Mouse (Mus musculus): ENCODE data around the gene Trp53rkb. TPM values are rescaled to one million over a fixed set of nuclear protein-coding genes. Genes with fewer than 3 reads are reported as not detected.

Gene Trp53rkb
- total and polyA plus RNA-seq, 3 experiments = 7.0 to 9.1 (median 7.1) TPM

- H3K27ac ChIP-seq (ENCODE audit: insufficient read depth, low read depth) = no peak overlapping the region
- H3K9ac ChIP-seq (ENCODE audit: insufficient read depth, low read depth) = no peak overlapping the region
- no peak overlapping the region for H3K4me3 ChIP-seq (replicated peaks in 1 of 3; ENCODE audit: low read depth in 2 of 3, low read length in 2 of 3, poor library complexity in 1 of 3)
- TF ChIP-seq MAFK (IDR thresholded peaks at IDR 0.05; ENCODE audit: insufficient replicate concordance, low read length) (no peak), ETS1 (conservative IDR thresholded peaks at IDR 0.05; ENCODE audit: low read depth, low read length) (0 out of 2 replicates have a peak, but pooled peaks have one; percentile 40)
- no peaks in the 10 kb centered on the region for H3K79me2 ChIP-seq (replicated peaks; ENCODE audit: control insufficient read depth, extremely low read depth, insufficient read depth, poor library complexity, severe bottlenecking)
- H3K9me3 ChIP-seq (replicated peaks; ENCODE audit: low read length) = no peaks in the 10 kb centered on the region
- in situ Hi-C loops (cut with MboI; ENCODE audit: low pct_ligation_motif_present, low pct_unique_long_range_greater_than_20kb, low sequenced_read_pairs) = no loop called here
- H3K4me2 ChIP-seq (ENCODE audit: insufficient read depth, low read depth, poor library complexity, severe bottlenecking) = no peak overlapping the region
- H3K27me3 ChIP-seq (replicated peaks) = no peaks in the 10 kb centered on the region
- H3K36me3 ChIP-seq (replicated peaks in 1 of 2; ENCODE audit: control insufficient read depth in 1 of 2, insufficient read depth in 1 of 2, low read length in 1 of 2) = no peaks in the 10 kb centered on the region
- DNase-seq (ENCODE audit: extremely low read depth) = peak; percentile 55
- peaks cover 7 to 33% of the 10 kb centered on the region in 2 experiments for H3K4me1 ChIP-seq (ENCODE audit: control insufficient read depth in 1 of 2, insufficient read depth in 2 of 2)
- dilution Hi-C loops (cut with MboI; ENCODE audit: extremely low pct_ligation_motif_present, extremely low pct_unique_long_range_greater_than_20kb, low sequenced_read_pairs) = no loop called here
Observed at GRCm38 (mm10) chr2:166757969-166758368, 34.4 kb upstream of the Trp53rkb start.

DNA sequence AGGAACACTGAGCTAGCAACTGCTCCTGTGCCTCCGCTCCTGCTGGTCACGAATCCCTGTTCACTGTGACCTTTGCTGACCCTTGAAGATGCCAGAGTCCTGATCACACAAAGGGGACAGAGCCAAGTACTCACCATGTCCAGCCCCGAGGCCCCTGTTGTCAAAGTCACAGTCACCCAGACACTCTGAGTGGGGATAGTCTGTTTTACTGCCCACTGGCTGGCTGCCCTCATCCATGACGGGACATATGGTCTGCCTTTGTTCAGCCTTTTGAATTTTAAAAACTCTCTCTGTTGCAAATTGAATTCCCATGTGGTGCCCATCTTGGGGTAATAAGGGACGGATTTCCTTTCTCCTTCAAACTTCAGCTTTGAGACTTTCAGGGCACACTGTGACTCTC is 28.3 kb upstream of the Trp53rkb start:
- TF ChIP-seq ZC3H11A (IDR thresholded peaks at IDR 0.05; ENCODE audit: low read depth, low read length) (no peak), RAD21 (IDR thresholded peaks at IDR 0.05; ENCODE audit: low read depth, low read length) (no peak), EP300 (IDR thresholded peaks at IDR 0.05; ENCODE audit: low read length) (no peak), UBTF (IDR thresholded peaks at IDR 0.05; ENCODE audit: low read depth, low read length) (no peak), ZKSCAN1 (IDR thresholded peaks at IDR 0.05; ENCODE audit: borderline replicate concordance, low read depth, low read length) (no peak), E2F4 (IDR thresholded peaks at IDR 0.05; ENCODE audit: insufficient replicate concordance, low read depth, low read length) (no peak), HCFC1 (IDR thresholded peaks at IDR 0.05; ENCODE audit: low read depth, low read length) (no peak), POLR2AphosphoS2 (IDR thresholded peaks at IDR 0.05; ENCODE audit: low read depth, low read length) (no peak), MAFK (IDR thresholded peaks at IDR 0.05; ENCODE audit: insufficient replicate concordance, low read length) (no peak), CTCF (conservative IDR thresholded peaks at IDR 0.05 in 1 of 2, IDR thresholded peaks at IDR 0.05 in 1 of 2; ENCODE audit: low read depth in 2 of 2, low read length in 2 of 2) (no peak), MYC (IDR thresholded peaks at IDR 0.05; ENCODE audit: low read depth, low read length) (no peak)
- Histone ChIP-seq H3K27ac (ENCODE audit: insufficient read depth, low read depth) (no peak overlapping the region), H3K9me3 (replicated peaks; ENCODE audit: low read length) (no peaks in the 10 kb centered on the region), H3K4me1 (ENCODE audit: control insufficient read depth in 1 of 2, insufficient read depth in 2 of 2) (peaks cover 5 to 13% of the 10 kb centered on the region in 2 experiments; a peak in 3 of 4 replicates), H3K79me2 (replicated peaks; ENCODE audit: control insufficient read depth, extremely low read depth, insufficient read depth, poor library complexity, severe bottlenecking) (no peaks in the 10 kb centered on the region), H3K4me2 (ENCODE audit: insufficient read depth, low read depth, poor library complexity, severe bottlenecking) (no peak overlapping the region), H3K9ac (ENCODE audit: insufficient read depth, low read depth) (no peak overlapping the region), H3K4me3 (replicated peaks in 1 of 3; ENCODE audit: low read depth in 2 of 3, low read length in 2 of 3, poor library complexity in 1 of 3) (no peak overlapping the region), H3K27me3 (replicated peaks) (no peaks in the 10 kb centered on the region), H3K36me3 (replicated peaks in 1 of 2; ENCODE audit: control insufficient read depth in 1 of 2, insufficient read depth in 1 of 2, low read length in 1 of 2) (no peaks in the 10 kb centered on the region)
- DNase-seq (ENCODE audit: extremely low read depth) = no peak
- dilution Hi-C loops (cut with MboI; ENCODE audit: extremely low pct_ligation_motif_present, extremely low pct_unique_long_range_greater_than_20kb, low sequenced_read_pairs) = no loop called here
- in situ Hi-C loops (cut with MboI; ENCODE audit: low pct_ligation_motif_present, low pct_unique_long_range_greater_than_20kb, low sequenced_read_pairs) = no loop called here

GRCm38 (mm10) chr2:166767591-166767990 is 24.7 kb upstream of the Trp53rkb start:
- Histone ChIP-seq H3K79me2 (replicated peaks; ENCODE audit: control insufficient read depth, extremely low read depth, insufficient read depth, poor library complexity, severe bottlenecking) (no peaks in the 10 kb centered on the region), H3K9ac (ENCODE audit: insufficient read depth, low read depth) (no peak overlapping the region), H3K4me3 (replicated peaks in 1 of 3; ENCODE audit: low read depth in 2 of 3, low read length in 2 of 3, poor library complexity in 1 of 3) (no peak overlapping the region), H3K36me3 (replicated peaks in 1 of 2; ENCODE audit: control insufficient read depth in 1 of 2, insufficient read depth in 1 of 2, low read length in 1 of 2) (no peaks in the 10 kb centered on the region), H3K27ac (ENCODE audit: insufficient read depth, low read depth) (no peak overlapping the region), H3K27me3 (replicated peaks) (no peaks in the 10 kb centered on the region), H3K9me3 (replicated peaks; ENCODE audit: low read length) (no peaks in the 10 kb centered on the region), H3K4me2 (ENCODE audit: insufficient read depth, low read depth, poor library complexity, severe bottlenecking) (no peak overlapping the region), H3K4me1 (ENCODE audit: control insufficient read depth in 1 of 2, insufficient read depth in 2 of 2) (peaks cover 5 to 10% of the 10 kb centered on the region in 2 experiments; a peak in 2 of 4 replicates)
- no peak for TF ChIP-seq JUN (IDR thresholded peaks at IDR 0.05; ENCODE audit: insufficient read depth, low read depth, low read length)
- peak; percentile 5 for TF ChIP-seq RAD21 (IDR thresholded peaks at IDR 0.05; ENCODE audit: low read depth, low read length)
- TF ChIP-seq USF1 (IDR thresholded peaks at IDR 0.05; ENCODE audit: low read depth, low read length) = no peak
- no peak for TF ChIP-seq RCOR1 (conservative IDR thresholded peaks at IDR 0.05; ENCODE audit: low read depth, low read length)
- peak in 1 of 2 experiments; percentile 22; a peak in 1 of 4 replicates for TF ChIP-seq CTCF (conservative IDR thresholded peaks at IDR 0.05 in 1 of 2, IDR thresholded peaks at IDR 0.05 in 1 of 2; ENCODE audit: low read depth in 2 of 2, low read length in 2 of 2)
- TF ChIP-seq SMC3 (IDR thresholded peaks at IDR 0.05; ENCODE audit: low read depth, low read length) = peak; percentile 20
- no peak for TF ChIP-seq PAX5 (IDR thresholded peaks at IDR 0.05; ENCODE audit: low read length)
- TF ChIP-seq TBP (conservative IDR thresholded peaks at IDR 0.05; ENCODE audit: low read depth, low read length) = no peak
- no peak for TF ChIP-seq BHLHE40 (IDR thresholded peaks at IDR 0.05; ENCODE audit: low read depth, low read length)
- in situ Hi-C loops (cut with MboI; ENCODE audit: low pct_ligation_motif_present, low pct_unique_long_range_greater_than_20kb, low sequenced_read_pairs) = no loop called here
- dilution Hi-C loops (cut with MboI; ENCODE audit: extremely low pct_ligation_motif_present, extremely low pct_unique_long_range_greater_than_20kb, low sequenced_read_pairs) = no loop called here
- DNase-seq (ENCODE audit: extremely low read depth) = no peak

Measured in CH12.LX (cell line).